Mouse (Mus musculus): ENCODE measurements at regions not wholly inside any gene's neighbourhood (a gene's known extent, or its start where the extent isn't known, plus 50 kb on each side); places are given as distances from the start of the nearest gene placed in this dataset.
"Not testable (repeated sequence)": the region's sequence is repeated elsewhere in the genome, so short reads cannot be mapped to it uniquely, and the experiment has no call there.

DNA sequence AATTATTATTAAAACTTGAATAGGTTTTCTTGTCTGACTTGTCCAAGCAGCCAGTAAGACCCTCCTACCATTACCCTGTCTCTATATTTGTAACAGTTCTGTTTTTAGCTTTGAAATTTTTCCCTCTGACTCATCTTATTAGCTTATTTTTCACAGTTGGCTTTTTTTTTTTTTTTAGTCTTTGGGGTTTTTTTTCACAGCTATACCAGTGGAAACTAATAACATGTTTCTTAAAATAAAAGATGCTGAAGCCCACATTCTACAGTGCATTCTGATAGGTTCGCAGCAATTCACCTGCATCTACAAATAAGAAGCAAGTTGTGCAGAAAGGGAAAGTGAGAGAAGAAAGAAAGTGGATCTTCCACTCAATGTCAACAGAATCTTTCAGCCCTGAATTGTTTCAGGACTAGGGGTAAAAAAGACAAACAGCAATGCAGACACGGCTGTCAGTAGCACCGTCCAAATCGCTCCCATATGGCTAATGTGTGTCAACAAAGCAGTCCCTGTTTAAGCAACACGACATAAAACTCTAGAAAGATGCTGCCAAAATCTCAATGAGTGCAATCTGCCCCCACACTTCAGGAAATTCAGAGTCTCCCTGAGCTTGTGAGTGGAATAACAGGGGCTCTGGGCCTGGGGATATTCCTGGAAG, 277.2 kb downstream of the Car8 start:
- intact Hi-C loops (cut with DNase I; ENCODE audit: low total_unique reads): no loop called here
- no peak for DNase-seq

DNA sequence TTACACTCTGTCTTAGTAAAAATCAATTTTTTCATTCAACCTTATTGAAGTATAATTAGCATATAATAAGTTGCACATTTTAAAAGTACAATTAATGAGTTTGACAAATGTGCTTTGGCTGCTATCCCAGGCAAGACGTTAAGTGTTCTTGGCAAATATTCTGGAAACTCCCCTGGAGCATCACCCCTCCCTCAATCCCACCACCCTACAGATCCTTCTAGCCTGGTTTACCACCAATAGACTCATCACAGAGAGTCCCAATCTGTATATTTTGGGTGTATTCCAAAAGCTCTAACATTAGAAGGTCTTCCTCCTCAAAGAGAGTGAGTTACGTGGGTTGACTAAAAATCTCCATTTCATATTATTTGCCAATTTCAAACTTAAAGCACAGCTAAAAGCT, 278.5 kb downstream of the Car8 start:
- no peak for DNase-seq
- intact Hi-C loops (cut with DNase I; ENCODE audit: low total_unique reads): no loop called here

DNA sequence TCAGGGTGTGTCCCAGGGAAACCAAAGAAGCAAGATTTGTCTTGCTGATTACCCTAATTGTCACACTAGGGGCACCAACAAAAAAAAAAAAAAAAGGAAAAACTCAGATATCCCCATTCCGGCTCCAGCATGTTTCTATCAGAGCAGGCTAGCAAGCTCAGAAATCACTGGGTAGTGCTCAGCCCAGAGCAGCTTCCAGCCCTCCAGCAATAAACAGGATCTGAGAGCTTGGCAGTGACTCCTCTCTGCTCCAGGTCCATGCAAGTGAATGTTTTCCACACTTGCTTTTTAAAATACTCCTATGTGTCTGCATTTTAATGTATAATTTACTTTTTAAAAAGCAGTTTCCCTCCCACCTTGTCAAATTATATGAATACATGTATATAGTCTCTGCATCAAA, 290.8 kb downstream of the Car8 start:
- intact Hi-C loops (cut with DNase I; ENCODE audit: low total_unique reads): no loop called here

DNA sequence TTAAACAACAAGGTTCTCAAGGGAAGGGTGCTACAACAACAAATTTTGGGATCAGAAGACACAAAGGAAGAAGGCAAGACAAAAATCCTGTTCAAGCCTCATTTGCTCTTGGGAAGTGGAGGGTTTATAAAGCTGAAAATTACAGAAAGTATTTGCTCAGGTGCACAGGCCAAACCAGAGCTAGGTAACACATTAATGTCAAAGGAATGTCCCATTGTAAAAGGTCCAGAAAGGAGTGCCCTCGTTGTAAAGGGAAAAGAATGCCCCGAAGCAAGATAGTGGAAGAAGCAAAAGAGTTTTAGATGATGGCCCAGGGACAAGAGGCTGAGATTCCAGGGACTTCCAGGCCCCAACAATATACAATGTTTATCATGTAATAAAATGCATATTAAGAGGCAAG, 317.3 kb downstream of the Car8 start:
- DNase-seq: no peak
- intact Hi-C loops (cut with DNase I; ENCODE audit: low total_unique reads): no loop called here

More for the DNA sequence above, 290.8 kb downstream of the Car8 start:
- no peak for DNase-seq

DNA sequence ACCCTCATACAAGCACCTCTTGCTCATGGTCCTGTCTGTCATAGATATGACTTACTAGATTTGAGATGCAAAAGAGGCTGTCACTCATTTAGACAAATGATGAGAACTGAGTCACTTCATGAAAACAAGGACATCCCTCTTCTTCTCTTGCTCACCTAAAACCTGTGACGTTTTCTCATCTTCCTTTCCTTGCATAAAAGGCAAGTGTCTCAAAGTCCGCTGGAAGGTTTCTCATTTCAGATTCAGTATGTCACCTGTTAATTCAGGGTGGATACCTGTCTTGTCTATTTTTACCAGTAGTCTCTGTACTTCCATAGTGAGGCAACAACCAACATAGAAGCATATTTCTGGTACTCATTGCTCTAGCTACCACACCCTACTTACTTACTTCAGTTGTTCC, 325.6 kb downstream of the Car8 start:
- no peak for DNase-seq
- intact Hi-C loops (cut with DNase I; ENCODE audit: low total_unique reads): no loop called here

DNA sequence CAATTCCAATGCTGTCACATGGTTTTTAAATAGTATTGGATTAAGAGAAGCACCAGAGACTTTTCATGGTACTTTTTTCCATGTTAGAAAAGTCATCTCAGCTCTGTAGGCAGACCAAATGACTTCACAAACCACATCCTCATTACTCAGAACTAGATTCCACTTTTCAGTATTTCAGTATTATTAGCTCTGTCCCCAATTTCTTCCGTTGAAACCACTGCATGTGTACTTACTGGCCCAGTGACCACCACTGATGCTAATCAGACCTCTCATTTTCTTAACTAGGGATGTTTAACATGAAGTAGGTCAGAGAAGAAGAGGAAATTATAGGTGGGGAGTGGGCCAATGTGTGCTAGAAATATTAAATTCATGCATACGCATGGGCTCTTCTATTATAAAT, 326.2 kb downstream of the Car8 start:
- no peak for DNase-seq
- intact Hi-C loops (cut with DNase I; ENCODE audit: low total_unique reads): no loop called here

DNA sequence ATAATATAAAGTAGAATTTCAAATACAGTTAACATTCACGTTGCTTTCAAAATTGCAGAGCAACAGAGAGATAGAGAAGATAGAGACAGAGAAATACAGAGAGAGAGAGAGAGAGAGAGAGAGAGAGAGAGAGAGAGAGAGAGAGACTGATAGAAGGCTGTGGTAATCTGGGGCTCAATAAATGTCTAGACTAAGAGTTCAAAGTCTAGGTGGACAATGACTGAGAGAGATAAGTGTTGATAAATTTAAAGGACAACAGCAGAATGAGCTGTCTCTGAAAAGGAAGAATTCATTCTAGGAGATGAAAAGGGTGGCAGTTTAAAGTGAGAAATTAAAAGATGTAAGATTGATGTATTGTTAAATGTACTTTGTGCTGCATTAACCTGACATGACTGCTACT, 335.7 kb downstream of the Car8 start:
- intact Hi-C loops (cut with DNase I; ENCODE audit: low total_unique reads): no loop called here
- no peak for DNase-seq

DNA sequence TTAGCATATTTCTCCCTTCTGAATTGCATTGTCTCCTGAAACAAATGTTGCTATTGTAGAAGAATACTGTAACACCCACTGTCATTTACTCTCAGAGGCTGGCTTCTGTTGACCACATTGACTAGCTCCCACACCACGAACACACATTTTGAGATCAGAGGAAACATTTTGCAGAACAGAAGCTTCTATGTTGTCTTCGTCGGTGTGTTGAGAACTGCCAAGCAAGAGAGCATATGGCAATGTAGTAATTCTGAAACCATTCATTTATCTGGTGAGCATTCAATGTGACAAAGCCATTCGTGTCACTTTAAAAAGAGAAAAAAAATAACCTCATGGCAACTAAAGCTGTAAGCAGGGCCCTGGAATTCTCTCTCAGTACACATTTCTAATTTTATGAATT, 343.9 kb downstream of the Car8 start:
- intact Hi-C loops (cut with DNase I; ENCODE audit: low total_unique reads): no loop called here

DNA sequence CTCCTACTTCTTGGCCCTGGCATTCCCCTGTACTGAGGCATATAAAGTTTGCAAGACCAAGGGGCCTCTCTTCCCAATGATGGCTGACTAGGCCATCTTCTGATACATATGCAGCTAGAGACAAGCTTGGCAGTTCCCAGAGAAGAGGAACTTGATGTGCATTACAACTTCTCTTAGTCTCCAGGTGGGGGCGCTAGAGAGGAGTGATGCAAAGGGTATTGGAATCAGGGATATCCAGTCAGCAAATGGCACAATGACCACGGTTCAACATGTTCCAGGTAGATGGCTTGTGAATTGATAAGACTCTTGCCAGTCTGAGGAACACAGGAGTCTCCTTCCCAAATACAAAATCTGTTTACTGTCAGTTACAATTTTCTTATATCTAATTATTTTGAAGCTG, 347.7 kb downstream of the Car8 start:
- intact Hi-C loops (cut with DNase I; ENCODE audit: low total_unique reads): no loop called here
- no peak for DNase-seq

More for the DNA sequence above, 343.9 kb downstream of the Car8 start:
- no peak for DNase-seq

DNA sequence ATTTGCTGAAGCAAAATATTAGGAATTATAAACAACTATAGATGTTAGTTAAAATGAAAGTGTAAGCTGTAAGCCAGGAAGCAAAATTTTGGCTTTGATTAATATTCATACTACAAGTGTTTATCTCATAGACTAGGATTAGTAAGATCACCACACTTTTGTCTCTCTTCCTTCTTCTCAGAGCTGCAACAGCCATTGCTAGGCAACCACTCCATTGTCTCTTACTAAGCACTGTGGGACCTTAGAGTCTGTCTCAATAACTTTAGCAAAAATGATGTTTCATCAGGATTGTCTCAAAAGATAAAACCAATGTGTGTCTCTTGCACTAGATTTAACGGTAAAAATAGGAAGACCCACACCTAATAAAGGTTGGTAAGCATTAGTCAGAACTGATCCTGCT, 384.3 kb downstream of the Car8 start:
- intact Hi-C loops (cut with DNase I; ENCODE audit: low total_unique reads): no loop called here
- no peak for DNase-seq

DNA sequence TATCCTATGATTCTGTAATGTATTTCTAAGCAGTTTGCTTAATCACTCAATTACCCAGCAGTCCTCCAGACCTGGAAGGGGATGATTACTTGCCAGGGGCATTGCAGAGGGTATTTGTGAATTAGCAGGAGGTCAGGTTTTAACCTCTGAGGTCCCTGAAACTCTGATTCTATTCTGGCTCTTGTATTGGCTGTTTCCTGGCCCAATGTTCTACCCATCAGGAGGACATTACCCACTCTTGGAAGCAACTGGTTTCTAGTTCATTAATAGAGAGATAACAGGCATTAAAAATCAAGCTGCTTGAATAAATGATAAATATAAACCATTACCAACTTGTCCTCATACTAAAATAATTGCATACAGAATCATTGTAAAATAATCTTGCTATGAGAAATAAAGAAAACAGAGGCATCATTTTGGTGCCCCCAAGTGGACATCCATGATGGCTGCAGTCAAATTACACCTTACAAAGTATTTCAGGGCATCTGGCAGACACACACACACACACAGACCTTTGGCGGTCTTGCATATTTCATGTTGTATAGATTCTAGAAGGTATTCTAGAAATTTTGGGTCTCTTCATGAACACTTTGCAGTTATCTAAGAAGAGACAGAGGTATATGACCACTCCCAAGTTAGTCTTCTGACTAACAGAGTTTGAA, 385.6 kb downstream of the Car8 start:
- intact Hi-C loops (cut with DNase I; ENCODE audit: low total_unique reads): no loop called here
- peak; percentile 14 for DNase-seq

DNA sequence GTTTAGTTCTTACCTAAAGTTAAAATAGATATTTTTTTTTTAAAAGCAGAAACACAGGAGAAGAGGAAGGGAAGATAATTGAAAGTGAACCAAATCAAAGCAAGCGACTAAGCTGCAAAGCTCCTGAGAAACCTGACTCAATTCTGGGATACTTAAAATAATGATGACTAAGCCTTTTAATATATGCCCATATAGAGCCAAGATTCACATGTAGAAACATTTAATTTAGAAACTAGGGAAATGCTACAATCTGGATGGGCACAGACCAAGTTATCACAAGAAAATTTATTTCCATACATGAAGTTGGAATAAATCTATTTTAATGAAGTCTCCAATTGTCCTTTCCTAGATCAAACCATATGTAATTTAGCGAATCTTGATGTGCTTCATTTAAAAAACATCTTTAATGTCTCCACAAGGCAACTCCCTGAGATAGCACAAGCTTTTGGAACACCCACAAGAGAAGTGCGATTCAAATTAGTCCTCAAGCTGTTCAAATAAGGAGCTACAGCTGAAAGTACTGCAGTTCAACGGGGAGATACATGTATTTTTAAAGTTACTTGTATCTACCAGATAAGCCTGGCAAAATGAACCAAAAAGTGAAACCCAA, 386.7 kb downstream of the Car8 start:
- intact Hi-C loops (cut with DNase I; ENCODE audit: low total_unique reads): no loop called here
- no peak for DNase-seq

DNA sequence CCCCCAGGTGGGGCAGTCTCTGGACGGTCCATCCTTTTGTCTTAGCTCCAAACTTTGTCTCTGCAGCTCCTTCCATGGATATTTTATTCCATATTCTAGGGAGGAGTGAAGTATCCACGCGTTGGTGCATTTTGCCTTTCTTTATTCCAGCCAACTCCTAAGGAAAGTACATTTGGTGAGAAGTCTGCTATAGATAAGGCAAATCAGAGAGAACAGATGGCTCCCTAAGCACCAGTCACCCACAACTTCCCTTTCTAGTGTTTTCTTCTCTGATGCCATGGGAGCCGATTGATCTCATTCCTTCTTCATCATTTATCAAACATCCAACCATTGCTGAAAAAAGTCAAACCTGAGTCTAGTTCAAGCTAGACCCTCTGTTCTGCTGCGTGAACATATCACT, 391.4 kb downstream of the Car8 start:
- intact Hi-C loops (cut with DNase I; ENCODE audit: low total_unique reads): no loop called here
- no peak for DNase-seq

DNA sequence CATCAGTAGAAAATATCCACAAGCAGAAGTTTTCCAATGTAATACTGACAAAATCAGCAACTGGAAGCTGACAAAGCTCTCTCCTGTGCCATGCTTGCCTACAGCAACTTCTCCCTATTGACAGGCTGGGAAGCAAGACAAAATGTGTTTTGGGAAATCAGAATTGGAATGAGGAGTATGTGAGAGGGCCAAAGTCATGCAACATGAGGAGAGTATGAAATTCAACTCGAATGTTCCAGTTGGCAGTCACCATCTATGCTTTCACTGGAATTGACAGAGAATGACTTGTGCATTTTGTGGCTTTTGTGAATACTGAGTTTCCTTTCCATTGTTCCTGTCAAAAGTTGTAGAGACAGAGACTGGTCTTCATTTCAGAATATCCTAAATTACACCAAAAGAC, 409.7 kb downstream of the Car8 start:
- intact Hi-C loops (cut with DNase I; ENCODE audit: low total_unique reads): no loop called here
- DNase-seq: no peak

DNA sequence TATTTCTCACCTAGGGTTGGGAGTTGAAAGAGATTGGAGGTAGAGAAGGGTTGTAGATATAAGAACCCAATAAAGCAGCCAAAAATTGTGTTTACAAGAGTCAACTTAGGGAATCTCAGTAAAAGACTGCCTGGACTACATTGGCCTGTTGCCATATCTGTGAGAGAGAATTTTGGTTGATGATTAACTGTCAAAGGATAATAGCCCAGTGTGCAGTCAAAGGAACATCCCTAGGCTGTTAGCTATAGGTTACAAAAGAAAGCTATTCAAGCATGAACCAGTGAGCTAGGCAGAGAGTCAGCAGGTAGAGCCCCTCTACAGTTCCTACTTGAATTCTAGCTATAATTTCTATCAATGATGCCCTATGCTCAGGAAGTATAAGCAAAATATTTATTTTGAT, 419.0 kb downstream of the Car8 start:
- intact Hi-C loops (cut with DNase I; ENCODE audit: low total_unique reads): no loop called here
- DNase-seq: no peak

DNA sequence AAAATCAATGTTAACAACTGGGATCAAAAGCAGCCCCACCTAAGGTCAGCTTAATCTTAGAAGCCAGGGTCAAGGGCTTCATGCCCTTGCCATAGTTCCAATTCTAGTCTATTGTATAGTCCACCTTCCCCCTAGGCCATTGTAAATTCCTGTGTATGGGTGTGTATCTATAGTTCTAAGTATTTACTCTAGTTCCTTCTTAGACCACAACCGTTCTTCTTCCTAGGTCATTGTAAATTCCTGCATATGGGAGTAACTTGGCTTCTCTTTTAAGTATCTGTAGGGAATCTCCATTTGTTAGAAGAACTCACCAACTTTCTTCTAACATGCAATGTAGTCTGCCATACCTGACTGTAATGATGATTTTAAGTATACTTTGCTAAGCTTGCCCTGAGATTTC, 461.1 kb downstream of the Car8 start:
- DNase-seq; intact Hi-C loops (cut with DNase I; ENCODE audit: low total_unique reads): not testable (repeated sequence)

DNA sequence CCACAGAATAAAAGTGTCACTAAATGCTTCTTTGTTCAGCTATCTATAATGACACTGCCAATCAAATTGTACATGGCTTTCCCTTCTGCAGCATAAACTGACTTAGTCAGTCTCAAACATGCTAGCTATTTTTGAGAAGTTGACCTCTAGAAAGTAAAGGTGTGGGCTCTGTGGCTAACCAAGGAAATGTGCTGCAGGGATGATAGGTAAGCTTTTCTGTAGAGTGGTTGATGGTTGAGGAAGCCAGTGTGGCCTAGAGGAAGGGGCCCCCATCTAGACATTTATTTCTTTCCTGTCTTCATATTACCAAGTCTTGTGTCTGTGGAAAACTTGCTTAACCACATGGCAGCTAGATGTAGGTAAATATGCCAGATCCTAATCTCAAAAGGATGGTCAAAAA, 483.4 kb downstream of the Car8 start:
- intact Hi-C loops (cut with DNase I; ENCODE audit: low total_unique reads): no loop called here
- no peak for DNase-seq

DNA sequence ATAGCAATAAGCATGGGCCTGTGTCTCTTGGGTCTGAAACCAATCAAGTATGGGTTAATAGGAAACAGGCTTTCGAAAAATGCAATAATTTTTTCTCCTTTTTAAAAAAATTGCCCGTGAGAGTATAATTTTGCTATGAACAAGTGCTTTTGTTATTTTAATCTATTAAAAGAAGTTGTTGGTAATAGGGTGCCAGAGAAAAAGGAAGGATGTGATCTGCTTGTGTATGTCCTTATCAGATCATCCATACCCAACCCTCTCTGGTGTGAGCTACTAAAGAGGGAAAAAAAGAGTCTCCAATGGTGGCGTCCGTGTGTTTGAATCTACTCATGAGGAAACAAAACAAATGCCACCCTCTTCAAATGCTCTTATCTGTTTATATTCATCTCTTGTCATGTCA, 484.9 kb downstream of the Car8 start:
- DNase-seq: no peak
- intact Hi-C loops (cut with DNase I; ENCODE audit: low total_unique reads): no loop called here

DNA sequence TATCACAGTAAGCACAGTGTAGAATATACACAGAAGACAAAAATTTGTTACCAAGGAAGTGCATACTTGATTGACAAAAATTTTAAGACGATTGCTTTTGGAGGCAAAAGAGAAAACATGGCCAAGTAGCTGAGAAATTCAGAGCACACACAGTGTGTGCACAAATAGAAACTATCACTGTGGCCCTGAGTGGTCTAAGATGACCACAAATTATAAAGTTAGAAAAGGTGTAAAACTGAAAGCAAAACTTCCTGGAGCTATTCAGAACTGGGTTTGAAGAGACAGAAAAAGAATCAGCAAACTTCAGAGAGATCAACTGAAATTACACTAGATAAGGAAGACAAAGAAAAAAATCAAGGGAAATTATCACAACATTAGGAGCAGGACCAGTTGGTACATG, 487.6 kb downstream of the Car8 start:
- no peak for DNase-seq
- intact Hi-C loops (cut with DNase I; ENCODE audit: low total_unique reads): no loop called here

DNA sequence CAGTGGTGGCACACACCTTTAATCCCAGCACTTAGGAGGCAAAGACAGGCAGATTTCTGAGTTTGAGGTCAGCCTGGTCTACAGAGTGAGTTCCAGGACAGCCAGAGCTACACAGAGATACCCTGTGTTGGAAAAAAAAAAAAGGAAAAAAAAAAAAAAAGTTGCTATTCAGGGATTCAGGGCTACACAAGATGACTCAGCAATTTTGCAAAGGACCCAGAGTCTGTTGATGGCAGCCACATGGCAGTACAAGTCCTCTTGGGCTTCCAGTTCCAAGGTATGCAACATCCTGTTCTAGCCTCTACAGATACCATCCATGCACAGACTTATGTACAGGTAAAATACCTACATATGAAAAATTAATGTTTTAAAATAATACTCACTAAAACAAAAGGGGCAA, 515.9 kb downstream of the Car8 start:
- no peak for DNase-seq
- intact Hi-C loops (cut with DNase I; ENCODE audit: low total_unique reads): no loop called here

DNA sequence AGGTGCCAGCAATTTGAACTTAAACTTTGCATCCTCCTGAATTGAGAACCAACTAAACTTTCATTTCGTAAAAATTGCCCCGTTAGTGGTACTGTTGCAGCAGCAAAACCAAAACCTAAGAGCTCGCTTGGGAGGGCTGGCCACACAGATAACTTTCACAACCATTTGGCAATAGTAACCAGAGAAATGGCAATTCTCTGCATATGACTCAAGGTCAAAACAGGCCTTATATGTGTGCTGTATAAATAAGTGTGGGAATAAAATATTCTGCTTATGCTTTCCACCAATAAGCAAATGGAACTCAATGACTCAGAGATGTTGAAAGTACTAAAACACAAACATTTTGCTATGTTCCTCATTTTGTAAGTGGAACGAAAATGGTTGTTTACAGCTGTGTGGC, 550.3 kb downstream of the Car8 start:
- intact Hi-C loops (cut with DNase I; ENCODE audit: low total_unique reads): no loop called here
- no peak for DNase-seq
